Mouse (Mus musculus) spleen, postnatal 36 days (tissue): ENCODE measurements around the gene Ndufc2.
"Not testable (repeated sequence)": the region's sequence is repeated elsewhere in the genome, so short reads cannot be mapped to it uniquely, and the experiment has no call there.

Experiments used
- DNase-seq, 2 experiments: peaks; one replicate each; pipeline ENCODE4 v3.0.0; 2022; ENCODE audit warnings: low spot score in 2 of 2, mixed read lengths in 1 of 2

The Ndufc2 gene

GRCm38 (mm10) chr7:97426566-97426965 is 26.8 kb downstream of the Ndufc2 start:
- no peak for DNase-seq

- no peak for DNase-seq
Observed at GRCm38 (mm10) chr7:97427296-97427695, 27.5 kb downstream of the Ndufc2 start.

- DNase-seq: no peak
Observed at GRCm38 (mm10) chr7:97427778-97428420, 28.1 kb downstream of the Ndufc2 start.

GRCm38 (mm10) chr7:97429705-97430104 is 29.9 kb downstream of the Ndufc2 start:
- peak; percentile 65 to 75 for DNase-seq

- DNase-seq: not testable (repeated sequence)
Observed at GRCm38 (mm10) chr7:97433517-97433916, 33.7 kb downstream of the Ndufc2 start.

- no peak for DNase-seq
Observed at GRCm38 (mm10) chr7:97434517-97434916, 34.7 kb downstream of the Ndufc2 start.

- no peak for DNase-seq
Observed at GRCm38 (mm10) chr7:97438986-97439385, 39.2 kb downstream of the Ndufc2 start.

- DNase-seq: peak in 1 of 2 experiments; percentile 17
Observed at GRCm38 (mm10) chr7:97446171-97446925, 46.5 kb downstream of the Ndufc2 start.

GRCm38 (mm10) chr7:97447050-97447531 is 47.3 kb downstream of the Ndufc2 start:
- DNase-seq: no peak

- not testable (repeated sequence) for DNase-seq
Observed at GRCm38 (mm10) chr7:97451023-97451422, 51.2 kb downstream of the Ndufc2 start, which contains the start of gene Kctd14. TSS of gene Kctd14 (plus strand) at chr7:97451323.

- no peak for DNase-seq
Observed at GRCm38 (mm10) chr7:97452196-97452595, 52.4 kb downstream of the Ndufc2 start.

- peak; percentile 55 to 73 for DNase-seq
Observed at GRCm38 (mm10) chr7:97453141-97453921, 53.5 kb downstream of the Ndufc2 start.

GRCm38 (mm10) chr7:97454795-97455194 is 55.0 kb downstream of the Ndufc2 start:
- DNase-seq: no peak

- DNase-seq: peak; percentile 36 to 51
Observed at GRCm38 (mm10) chr7:97455577-97455976, 55.8 kb downstream of the Ndufc2 start.
